Mouse (Mus musculus): ENCODE data around the gene Slc6a12.

GRCm38 (mm10) chr6:121378256-121378655 is 35.4 kb downstream of the Slc6a12 start:
- no peak for TF ChIP-seq CTCF (IDR thresholded peaks at IDR 0.05; ENCODE audit: extremely low read depth, insufficient read depth, insufficient read length, insufficient replicate concordance)
- no peak for TF ChIP-seq POLR2A (IDR thresholded peaks at IDR 0.05; ENCODE audit: low read depth, low read length)
